Mouse (Mus musculus): Measurements from ENCODE around the gene Prr5. TPM values are rescaled to one million over a fixed set of nuclear protein-coding genes. Genes with fewer than 3 reads are reported as not detected.

Prr5 gene
- polyA plus RNA-seq, 1 experiment, result 82.9 TPM

DNA sequence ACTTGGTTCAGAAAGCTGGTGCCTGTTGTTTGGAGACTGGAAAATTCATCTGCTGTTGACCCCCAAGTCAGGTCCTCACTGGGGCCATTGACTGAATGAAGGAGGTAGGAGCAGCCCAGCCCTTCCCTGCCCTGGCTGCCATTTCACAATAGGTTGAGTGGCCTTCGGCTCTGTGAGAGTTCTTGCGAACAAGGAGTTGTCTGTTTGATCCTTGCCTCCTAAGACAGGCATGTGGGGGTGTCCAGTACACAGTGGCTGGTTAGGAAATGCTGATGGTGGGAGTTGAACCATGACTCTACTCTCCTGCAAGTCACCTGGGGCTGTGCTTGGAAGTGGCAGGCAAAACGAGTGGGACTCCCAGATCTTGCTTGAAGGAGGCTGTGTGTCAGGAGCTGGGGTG lies 10.4 kb downstream of the Prr5 start:
- Histone ChIP-seq H3K4me3 (ENCODE audit: low read depth, low read length) (no peak overlapping the region), H3K36me3 (ENCODE audit: control insufficient read depth, insufficient read depth, low read length) (no peaks in the 10 kb centered on the region), H3K4me1 (ENCODE audit: control insufficient read depth, insufficient read depth, insufficient read length, low read length) (peaks cover 39% of the 10 kb centered on the region), H3K27me3 (ENCODE audit: control insufficient read depth, insufficient read depth, low read length) (no peaks in the 10 kb centered on the region), H3K27ac (ENCODE audit: insufficient read depth, low read depth, low read length) (peak overlapping the region; percentile 83; the same call in 1 of the 2 replicates)
- TF ChIP-seq POLR2A (IDR thresholded peaks at IDR 0.05; ENCODE audit: low read depth, low read length), result no peak
- no peak for TF ChIP-seq CTCF (IDR thresholded peaks at IDR 0.05; ENCODE audit: extremely low read depth, insufficient read length, insufficient replicate concordance, low read depth, low read length)
- WGBS, result 58% methylated on average over 3 of the region's 3 CpGs

DNA sequence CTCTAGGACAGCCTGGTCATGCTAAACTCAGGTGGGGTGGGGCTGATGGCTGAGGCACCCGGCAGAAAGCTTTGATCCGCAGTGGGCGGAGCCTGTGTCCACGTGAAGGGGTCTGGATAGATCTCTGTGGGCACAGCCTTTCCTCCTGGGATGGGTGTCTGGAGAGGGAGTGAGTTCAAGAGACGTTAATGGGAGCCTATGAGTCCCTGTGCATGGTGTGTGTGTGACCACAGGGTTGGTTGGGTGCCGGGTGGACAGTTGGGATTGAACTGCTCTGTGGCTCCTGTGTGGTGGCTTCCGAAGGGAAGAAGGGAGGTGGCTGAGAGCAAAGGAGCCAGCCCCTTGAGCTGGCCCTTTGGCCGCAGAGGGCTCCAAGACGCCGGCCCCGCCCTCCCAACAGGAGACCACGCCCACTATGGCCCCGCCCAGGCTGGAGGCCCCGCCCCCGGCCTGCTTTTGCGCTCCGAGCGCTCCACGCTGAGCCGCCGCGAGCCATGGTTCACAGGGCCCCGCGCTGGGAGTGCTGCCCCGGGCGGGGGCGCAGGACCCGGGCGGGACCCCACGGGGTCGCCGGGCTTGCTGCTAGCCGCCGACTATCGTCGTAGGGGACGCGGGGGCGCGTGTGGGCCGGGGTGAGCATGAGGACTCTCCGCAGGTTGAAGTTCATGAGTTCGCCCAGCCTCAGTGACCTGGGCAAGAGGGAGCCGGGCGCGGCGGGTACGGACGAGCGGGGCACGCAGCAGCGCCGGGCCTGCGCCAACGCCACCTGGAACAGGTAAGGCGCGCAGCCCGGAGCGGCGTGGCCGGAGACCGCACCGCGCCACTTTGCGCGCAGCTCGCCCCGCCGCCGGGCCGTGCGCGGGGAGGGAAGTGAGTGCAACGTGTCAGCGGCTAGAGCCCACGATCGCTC lies 11.4 kb downstream of the Prr5 start:
- Histone ChIP-seq H3K4me3 (ENCODE audit: low read depth, low read length) (peak overlapping the region; percentile 94), H3K4me1 (ENCODE audit: control insufficient read depth, insufficient read depth, insufficient read length, low read length) (peaks cover 41% of the 10 kb centered on the region), H3K27ac (ENCODE audit: insufficient read depth, low read depth, low read length) (peak overlapping the region; percentile 83), H3K27me3 (ENCODE audit: control insufficient read depth, insufficient read depth, low read length) (no peaks in the 10 kb centered on the region), H3K36me3 (ENCODE audit: control insufficient read depth, insufficient read depth, low read length) (no peaks in the 10 kb centered on the region)
- WGBS, result 1% methylated on average over 77 of the region's 77 CpGs
- TF ChIP-seq POLR2A (IDR thresholded peaks at IDR 0.05; ENCODE audit: low read depth, low read length) (peak; percentile 63), CTCF (IDR thresholded peaks at IDR 0.05; ENCODE audit: extremely low read depth, insufficient read length, insufficient replicate concordance, low read depth, low read length) (no peak)

DNA sequence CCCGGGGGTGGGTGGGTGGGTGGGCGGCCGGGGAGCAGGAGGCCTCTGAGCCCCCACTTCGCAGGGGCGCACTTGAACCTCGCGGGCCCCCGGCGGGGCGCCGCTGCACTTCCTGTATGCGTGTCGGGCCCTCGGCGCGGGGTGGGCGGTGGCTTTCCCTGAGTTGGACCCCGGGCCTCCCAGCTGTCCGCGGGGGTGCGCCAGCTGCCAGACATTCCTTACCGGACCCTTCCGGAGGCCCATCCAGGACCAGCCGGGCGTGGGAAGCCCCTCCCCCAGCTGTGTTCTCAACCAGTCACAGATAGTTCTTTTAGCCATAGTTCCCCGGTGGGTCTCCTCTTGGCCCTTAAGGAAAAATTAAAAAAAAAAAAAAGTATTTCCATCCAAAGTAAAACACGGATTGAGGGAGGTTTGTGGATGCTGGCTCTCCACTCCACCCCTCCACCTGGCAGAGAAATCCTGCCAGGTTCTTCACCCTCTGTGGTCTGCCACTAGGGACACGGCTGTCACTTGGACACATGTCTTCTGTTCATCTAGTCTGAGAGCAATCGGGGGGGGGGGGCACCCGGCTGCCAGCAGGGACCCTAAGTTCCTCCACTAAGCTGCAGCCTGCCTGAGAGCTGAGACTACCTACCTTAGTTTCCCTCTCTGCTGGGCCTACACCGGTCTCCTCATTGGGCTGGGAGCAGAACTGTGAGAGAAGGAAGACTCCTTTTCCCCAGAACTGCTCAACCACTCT lies 12.2 kb downstream of the Prr5 start:
- H3K4me1 ChIP-seq (ENCODE audit: control insufficient read depth, insufficient read depth, insufficient read length, low read length), result peaks cover 40% of the 10 kb centered on the region
- H3K36me3 ChIP-seq (ENCODE audit: control insufficient read depth, insufficient read depth, low read length), result no peaks in the 10 kb centered on the region
- TF ChIP-seq POLR2A (IDR thresholded peaks at IDR 0.05; ENCODE audit: low read depth, low read length) (no peak), CTCF (IDR thresholded peaks at IDR 0.05; ENCODE audit: extremely low read depth, insufficient read length, insufficient replicate concordance, low read depth, low read length) (no peak)
- no peaks in the 10 kb centered on the region for H3K27me3 ChIP-seq (ENCODE audit: control insufficient read depth, insufficient read depth, low read length)
- peak overlapping the region; percentile 23 for H3K27ac ChIP-seq (ENCODE audit: insufficient read depth, low read depth, low read length)
- H3K4me3 ChIP-seq (ENCODE audit: low read depth, low read length), result peak overlapping the region; percentile 94
- WGBS, result 1% methylated on average over 31 of the region's 31 CpGs

DNA sequence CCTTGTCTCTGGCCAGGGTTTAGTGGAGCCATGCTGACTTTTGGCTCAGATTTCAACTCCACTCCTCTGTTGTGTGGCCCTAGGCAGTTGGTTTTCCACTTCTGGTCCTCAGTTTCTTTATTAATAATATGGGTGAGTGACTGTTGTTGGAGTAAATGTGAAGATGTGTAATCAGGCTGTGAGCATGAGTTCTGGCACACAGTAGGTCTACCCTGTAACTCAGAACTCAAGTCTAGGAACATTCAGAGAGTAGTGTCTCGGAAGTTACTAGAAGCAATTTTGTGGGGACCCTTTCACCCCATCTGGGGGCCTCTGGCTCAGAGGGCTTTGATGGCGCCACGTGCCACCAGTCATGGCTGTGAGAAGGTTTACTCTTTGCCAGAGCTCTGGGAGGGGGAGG lies 12.8 kb downstream of the Prr5 start:
- no peak for TF ChIP-seq POLR2A (IDR thresholded peaks at IDR 0.05; ENCODE audit: low read depth, low read length)
- no peak for TF ChIP-seq CTCF (IDR thresholded peaks at IDR 0.05; ENCODE audit: extremely low read depth, insufficient read length, insufficient replicate concordance, low read depth, low read length)
- H3K27ac ChIP-seq (ENCODE audit: insufficient read depth, low read depth, low read length), result peak overlapping the region; percentile 23
- WGBS, result 70% methylated on average over 3 of the region's 3 CpGs
- no peaks in the 10 kb centered on the region for H3K36me3 ChIP-seq (ENCODE audit: control insufficient read depth, insufficient read depth, low read length)
- H3K4me3 ChIP-seq (ENCODE audit: low read depth, low read length), result peak overlapping the region; percentile 94
- no peaks in the 10 kb centered on the region for H3K27me3 ChIP-seq (ENCODE audit: control insufficient read depth, insufficient read depth, low read length)
- peaks cover 39% of the 10 kb centered on the region for H3K4me1 ChIP-seq (ENCODE audit: control insufficient read depth, insufficient read depth, insufficient read length, low read length)

DNA sequence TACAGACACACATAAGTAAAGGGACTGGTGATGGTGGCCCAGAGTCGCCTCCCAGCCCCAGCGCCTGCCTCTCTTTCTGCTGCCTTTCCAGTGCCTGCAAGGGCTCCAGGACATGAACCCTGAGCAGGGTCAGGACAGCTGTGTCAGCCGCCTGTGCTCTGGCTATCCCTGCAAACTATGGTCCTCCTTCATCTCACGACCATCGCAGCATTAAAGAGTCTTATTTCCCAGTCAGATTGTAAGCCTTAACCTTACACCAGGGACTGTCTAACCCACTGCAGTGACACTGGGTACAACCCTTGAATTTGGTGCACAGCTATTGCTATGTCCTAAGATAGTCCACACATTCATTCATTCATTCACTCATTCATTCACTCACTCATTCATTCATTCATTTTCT lies 13.4 kb downstream of the Prr5 start:
- H3K36me3 ChIP-seq (ENCODE audit: control insufficient read depth, insufficient read depth, low read length), result no peaks in the 10 kb centered on the region; the same call in 1 of the 2 replicates
- TF ChIP-seq CTCF (IDR thresholded peaks at IDR 0.05; ENCODE audit: extremely low read depth, insufficient read length, insufficient replicate concordance, low read depth, low read length) (no peak), POLR2A (IDR thresholded peaks at IDR 0.05; ENCODE audit: low read depth, low read length) (no peak)
- H3K4me3 ChIP-seq (ENCODE audit: low read depth, low read length), result peak overlapping the region; percentile 41
- H3K4me1 ChIP-seq (ENCODE audit: control insufficient read depth, insufficient read depth, insufficient read length, low read length), result peaks cover 33% of the 10 kb centered on the region
- no peaks in the 10 kb centered on the region for H3K27me3 ChIP-seq (ENCODE audit: control insufficient read depth, insufficient read depth, low read length)
- H3K27ac ChIP-seq (ENCODE audit: insufficient read depth, low read depth, low read length), result no peak overlapping the region
- 74% methylated on average over 5 of the region's 5 CpGs for WGBS

DNA sequence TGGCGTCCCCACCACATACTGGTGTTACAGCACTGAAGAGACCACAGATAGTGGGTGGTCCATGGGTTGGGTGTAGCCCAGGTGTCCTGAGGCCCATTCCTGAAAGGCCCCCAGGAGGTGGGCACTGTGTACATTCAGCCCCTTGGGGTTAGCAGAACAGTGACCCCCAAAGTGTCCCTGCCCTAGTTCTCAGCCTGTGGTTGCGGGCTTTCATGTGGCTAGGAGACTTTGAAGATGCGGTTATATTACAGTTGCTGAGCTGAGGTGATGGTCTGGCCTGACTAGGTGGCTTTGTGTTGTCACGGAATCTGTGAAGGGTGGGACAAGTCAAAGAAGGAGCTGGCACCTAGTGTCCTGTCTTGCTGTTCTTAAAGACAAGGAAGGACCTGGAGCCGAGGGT lies 15.1 kb downstream of the Prr5 start:
- Histone ChIP-seq H3K27ac (ENCODE audit: insufficient read depth, low read depth, low read length) (peak overlapping the region; percentile 54), H3K4me1 (ENCODE audit: control insufficient read depth, insufficient read depth, insufficient read length, low read length) (peaks cover 31% of the 10 kb centered on the region), H3K4me3 (ENCODE audit: low read depth, low read length) (no peak overlapping the region), H3K36me3 (ENCODE audit: control insufficient read depth, insufficient read depth, low read length) (peaks cover 16% of the 10 kb centered on the region), H3K27me3 (ENCODE audit: control insufficient read depth, insufficient read depth, low read length) (no peaks in the 10 kb centered on the region)
- TF ChIP-seq CTCF (IDR thresholded peaks at IDR 0.05; ENCODE audit: extremely low read depth, insufficient read length, insufficient replicate concordance, low read depth, low read length) (no peak), POLR2A (IDR thresholded peaks at IDR 0.05; ENCODE audit: low read depth, low read length) (no peak)
- WGBS, result 71% methylated on average over 5 of the region's 5 CpGs

DNA sequence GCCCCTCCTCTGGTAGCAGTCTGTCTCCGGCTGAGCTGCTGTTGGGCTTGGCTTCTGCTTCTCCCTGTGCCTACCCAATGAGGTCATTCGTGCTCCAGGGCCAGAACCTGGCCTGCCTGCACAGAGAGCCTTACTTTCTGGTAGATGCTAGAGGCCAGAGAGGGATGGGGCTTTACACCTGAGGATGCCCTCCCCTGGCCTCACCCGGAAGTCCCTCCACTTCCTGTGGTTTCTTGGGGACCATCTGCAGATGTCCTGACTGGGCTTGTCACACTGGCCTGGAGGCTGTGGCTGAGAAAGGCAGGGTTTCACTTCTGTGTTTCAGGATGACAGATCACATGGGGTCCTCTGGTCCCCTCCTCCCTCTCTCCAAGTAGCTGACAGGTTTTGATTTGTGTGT lies 16.0 kb downstream of the Prr5 start:
- H3K27ac ChIP-seq (ENCODE audit: insufficient read depth, low read depth, low read length), result peak overlapping the region; percentile 46; the same call in 1 of the 2 replicates
- WGBS, result 62% methylated on average over 3 of the region's 3 CpGs
- H3K36me3 ChIP-seq (ENCODE audit: control insufficient read depth, insufficient read depth, low read length), result peaks cover 24% of the 10 kb centered on the region
- TF ChIP-seq CTCF (IDR thresholded peaks at IDR 0.05; ENCODE audit: extremely low read depth, insufficient read length, insufficient replicate concordance, low read depth, low read length) (no peak), POLR2A (IDR thresholded peaks at IDR 0.05; ENCODE audit: low read depth, low read length) (0 out of 2 replicates have a peak, but pooled peaks have one; percentile 12)
- no peaks in the 10 kb centered on the region for H3K27me3 ChIP-seq (ENCODE audit: control insufficient read depth, insufficient read depth, low read length)
- H3K4me1 ChIP-seq (ENCODE audit: control insufficient read depth, insufficient read depth, insufficient read length, low read length), result peaks cover 23% of the 10 kb centered on the region
- H3K4me3 ChIP-seq (ENCODE audit: low read depth, low read length), result no peak overlapping the region

Data from small intestine, adult 2 months (tissue).